Mouse (Mus musculus): Measurements from ENCODE around the gene Cnn1. TPM values are rescaled to one million over a fixed set of nuclear protein-coding genes. Genes with fewer than 3 reads are reported as not detected.

The Cnn1 gene
- polyA plus RNA-seq, 2 experiments, result 0.09 to 0.17 TPM

DNA sequence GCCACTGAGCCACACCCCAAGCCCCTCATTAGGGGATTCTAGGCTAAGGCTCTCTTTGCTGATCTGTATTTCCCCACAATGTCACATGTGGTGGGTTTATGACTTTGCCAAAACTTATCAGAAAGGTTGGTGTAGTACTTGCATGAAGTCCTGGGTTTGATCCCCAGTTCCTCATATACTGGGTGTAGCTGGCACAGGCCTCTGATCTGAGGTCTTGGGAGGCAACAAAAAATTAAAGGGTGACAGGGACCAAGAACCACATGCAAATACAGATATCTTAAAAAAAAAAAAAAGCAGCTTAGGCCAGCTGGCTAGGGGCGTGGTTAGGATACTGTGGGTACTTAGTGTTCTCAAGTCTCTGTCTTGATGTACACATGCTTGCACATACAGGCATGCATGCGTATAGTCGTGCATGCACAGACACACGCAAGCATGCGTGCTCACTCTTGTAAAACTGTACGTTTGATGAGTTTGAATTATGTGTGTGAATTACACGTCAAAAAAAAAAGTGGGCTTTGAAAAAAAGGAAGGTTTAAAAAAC lies 24.1 kb downstream of the Cnn1 start:
- H3K4me2 ChIP-seq (ENCODE audit: low read depth), result no peak overlapping the region
- 71% methylated on average over 7 of the region's 7 CpGs for WGBS (ENCODE audit: insufficient replicate concordance)
- no peak overlapping the region for H3K9ac ChIP-seq (replicated peaks)
- H3K27ac ChIP-seq, result peak overlapping the region; percentile 80
- H3K9me3 ChIP-seq (ENCODE audit: control insufficient read depth, low read length), result no peaks in the 10 kb centered on the region
- no peaks in the 10 kb centered on the region for H3K27me3 ChIP-seq (ENCODE audit: control insufficient read depth, insufficient read depth, low read length)
- TF ChIP-seq EP300 (IDR thresholded peaks at IDR 0.05; ENCODE audit: low read depth) (peak; percentile 46; the same call in 1 of the 2 replicates), CTCF (IDR thresholded peaks at IDR 0.05; ENCODE audit: low read depth) (no peak)
- DNase-seq (ENCODE audit: low read depth in 3 of 3, low spot score in 3 of 3), result no peak
- H3K4me3 ChIP-seq (ENCODE audit: insufficient read depth in 1 of 2, low read depth in 2 of 2, low read length in 2 of 2), result no peak overlapping the region
- peaks cover 31% of the 10 kb centered on the region for H3K36me3 ChIP-seq (replicated peaks; ENCODE audit: control insufficient read depth, insufficient read depth, low read depth)
- H3K4me1 ChIP-seq (replicated peaks; ENCODE audit: control insufficient read depth in 2 of 2, insufficient read depth in 2 of 2, low read length in 1 of 2), result peaks cover 30 to 36% of the 10 kb centered on the region in 2 experiments
- ATAC-seq (ENCODE audit: insufficient read depth), result peak; percentile 22

DNA sequence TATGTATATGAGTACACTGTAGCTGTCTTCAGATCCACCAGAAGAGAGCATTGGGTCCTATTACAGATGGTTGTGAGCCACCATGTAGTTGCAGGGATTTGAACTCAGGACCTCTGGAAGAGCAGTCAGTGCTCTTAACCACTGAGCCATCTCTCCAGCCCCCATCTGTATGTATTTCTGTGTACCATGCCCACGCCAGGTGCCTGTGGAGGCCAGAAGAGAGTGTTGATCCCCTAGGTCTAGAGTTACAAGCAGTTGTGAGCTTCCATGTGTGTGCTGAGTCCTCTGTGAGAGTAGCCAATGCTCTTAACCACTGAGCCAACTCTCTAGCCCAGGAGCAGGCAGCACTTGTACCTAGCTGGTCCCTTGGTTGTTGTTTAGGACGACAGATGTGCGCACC lies 25.2 kb downstream of the Cnn1 start:
- no peak overlapping the region for H3K9ac ChIP-seq (replicated peaks)
- DNase-seq (ENCODE audit: low read depth in 3 of 3, low spot score in 3 of 3) (no peak), ATAC-seq (ENCODE audit: insufficient read depth) (no peak)
- H3K9me3 ChIP-seq (ENCODE audit: control insufficient read depth, low read length), result no peaks in the 10 kb centered on the region
- no peak overlapping the region for H3K4me3 ChIP-seq (ENCODE audit: insufficient read depth in 1 of 2, low read depth in 2 of 2, low read length in 2 of 2)
- H3K4me2 ChIP-seq (ENCODE audit: low read depth), result no peak overlapping the region
- peaks cover 41% of the 10 kb centered on the region for H3K36me3 ChIP-seq (replicated peaks; ENCODE audit: control insufficient read depth, insufficient read depth, low read depth)
- no peaks in the 10 kb centered on the region for H3K27me3 ChIP-seq (ENCODE audit: control insufficient read depth, insufficient read depth, low read length)
- peak overlapping the region; percentile 12 for H3K27ac ChIP-seq
- H3K4me1 ChIP-seq (replicated peaks; ENCODE audit: control insufficient read depth in 2 of 2, insufficient read depth in 2 of 2, low read length in 1 of 2), result peaks cover 30 to 36% of the 10 kb centered on the region in 2 experiments
- 93% methylated on average over 3 of the region's 3 CpGs for WGBS (ENCODE audit: insufficient replicate concordance)
- TF ChIP-seq EP300 (IDR thresholded peaks at IDR 0.05; ENCODE audit: low read depth), result no peak
- TF ChIP-seq CTCF (IDR thresholded peaks at IDR 0.05; ENCODE audit: low read depth), result no peak

DNA sequence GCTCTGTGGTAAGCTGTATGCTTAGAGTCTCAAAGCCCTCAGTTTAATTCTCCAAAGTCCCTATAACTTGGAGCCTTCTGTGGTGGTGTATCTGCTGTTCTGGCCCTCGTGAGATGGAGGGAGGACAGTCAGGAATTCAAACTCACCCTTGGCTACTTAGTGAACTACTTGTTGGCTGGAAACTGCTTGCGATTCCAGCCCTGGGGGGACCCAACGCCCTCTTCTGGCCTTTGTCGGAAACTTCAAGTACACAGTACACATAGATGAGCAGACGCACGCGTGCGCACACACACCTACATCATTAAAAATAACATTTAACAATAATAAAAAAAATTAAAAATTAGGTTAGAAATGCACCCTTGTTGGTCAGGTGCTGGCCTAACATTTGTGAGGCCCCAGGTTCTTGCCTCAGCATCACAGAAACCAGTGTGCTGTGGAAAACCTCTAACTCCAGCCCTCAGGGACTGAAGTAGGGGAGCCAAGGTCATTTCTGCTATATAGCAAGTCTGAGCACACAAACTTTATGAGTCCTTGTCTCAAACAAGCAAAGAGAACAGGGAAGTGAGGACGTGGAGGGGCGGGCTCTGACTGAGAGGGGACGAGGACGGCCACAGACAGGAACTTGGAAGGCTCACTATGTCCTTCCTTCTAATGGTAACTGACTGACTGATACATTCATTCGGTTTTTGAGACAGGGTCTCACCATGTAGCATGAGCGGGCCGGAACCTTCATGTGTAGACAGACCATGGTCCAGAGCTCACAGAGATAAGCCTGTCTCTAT lies 26.4 kb downstream of the Cnn1 start:
- Histone ChIP-seq H3K4me2 (ENCODE audit: low read depth) (no peak overlapping the region), H3K4me3 (ENCODE audit: insufficient read depth in 1 of 2, low read depth in 2 of 2, low read length in 2 of 2) (no peak overlapping the region), H3K9ac (replicated peaks) (no peak overlapping the region), H3K36me3 (replicated peaks; ENCODE audit: control insufficient read depth, insufficient read depth, low read depth) (peaks cover 54% of the 10 kb centered on the region), H3K9me3 (ENCODE audit: control insufficient read depth, low read length) (no peaks in the 10 kb centered on the region), H3K4me1 (replicated peaks; ENCODE audit: control insufficient read depth in 2 of 2, insufficient read depth in 2 of 2, low read length in 1 of 2) (peaks cover 30 to 31% of the 10 kb centered on the region in 2 experiments), H3K27me3 (ENCODE audit: control insufficient read depth, insufficient read depth, low read length) (no peaks in the 10 kb centered on the region), H3K27ac (peak overlapping the region; percentile 29; the same call in 1 of the 2 replicates)
- WGBS (ENCODE audit: insufficient replicate concordance), result 77% methylated on average over 15 of the region's 15 CpGs
- TF ChIP-seq CTCF (IDR thresholded peaks at IDR 0.05; ENCODE audit: low read depth) (peak; percentile 46), EP300 (IDR thresholded peaks at IDR 0.05; ENCODE audit: low read depth) (no peak)
- ATAC-seq (ENCODE audit: insufficient read depth) (no peak), DNase-seq (ENCODE audit: low read depth in 3 of 3, low spot score in 3 of 3) (no peak)

DNA sequence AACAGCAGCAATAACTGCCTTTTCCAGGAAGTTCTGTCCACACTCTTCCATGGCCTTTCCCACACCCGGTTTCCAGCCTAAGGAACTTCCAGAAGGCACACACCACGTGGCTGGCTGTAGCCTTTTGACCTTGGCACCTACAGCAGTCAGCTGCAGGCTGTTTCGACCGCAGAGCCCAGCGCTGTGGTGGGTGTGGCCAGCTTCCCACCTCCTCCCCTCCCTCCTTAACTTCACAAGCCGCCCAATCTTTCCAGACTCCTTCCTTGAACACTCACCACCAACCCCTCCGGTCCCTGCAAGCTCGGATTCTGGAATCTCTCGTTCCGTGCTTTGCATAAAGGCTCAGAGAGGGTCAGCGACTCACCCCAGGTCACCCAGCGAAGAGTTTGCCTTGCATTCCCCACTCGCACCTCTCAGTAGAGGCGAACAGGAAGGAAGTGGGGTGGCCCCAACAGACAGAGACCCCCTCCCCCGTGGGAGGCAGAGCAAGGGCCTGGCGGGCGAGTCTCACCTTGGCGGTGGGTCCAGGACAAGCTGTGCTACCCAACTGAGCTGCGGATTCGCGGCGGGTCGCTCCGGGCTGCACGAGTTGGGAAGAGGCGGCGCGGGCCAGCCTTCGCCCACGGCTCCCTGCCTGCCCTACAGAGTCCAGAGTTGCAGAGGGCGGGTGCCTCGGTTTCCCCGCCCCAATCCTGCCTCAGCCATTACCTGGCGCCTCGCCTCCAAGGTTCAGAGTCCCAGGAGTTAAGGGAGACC lies 32.4 kb downstream of the Cnn1 start:
- Histone ChIP-seq H3K9ac (replicated peaks) (peak overlapping the region; percentile 64), H3K4me1 (replicated peaks; ENCODE audit: control insufficient read depth in 2 of 2, insufficient read depth in 2 of 2, low read length in 1 of 2) (peaks cover 19 to 31% of the 10 kb centered on the region in 2 experiments), H3K4me3 (ENCODE audit: insufficient read depth in 1 of 2, low read depth in 2 of 2, low read length in 2 of 2) (peak overlapping the region; percentile 58 to 71), H3K4me2 (ENCODE audit: low read depth) (peak overlapping the region; percentile 99), H3K27ac (peak overlapping the region; percentile 43), H3K9me3 (ENCODE audit: control insufficient read depth, low read length) (no peaks in the 10 kb centered on the region), H3K27me3 (ENCODE audit: control insufficient read depth, insufficient read depth, low read length) (no peaks in the 10 kb centered on the region), H3K36me3 (replicated peaks; ENCODE audit: control insufficient read depth, insufficient read depth, low read depth) (peaks cover 54% of the 10 kb centered on the region)
- TF ChIP-seq CTCF (IDR thresholded peaks at IDR 0.05; ENCODE audit: low read depth) (no peak), EP300 (IDR thresholded peaks at IDR 0.05; ENCODE audit: low read depth) (no peak)
- DNase-seq (ENCODE audit: low read depth in 3 of 3, low spot score in 3 of 3), result no peak
- under 1% methylated on average over 35 of the region's 35 CpGs for WGBS (ENCODE audit: insufficient replicate concordance)
- peak; percentile 54 for ATAC-seq (ENCODE audit: insufficient read depth)

DNA sequence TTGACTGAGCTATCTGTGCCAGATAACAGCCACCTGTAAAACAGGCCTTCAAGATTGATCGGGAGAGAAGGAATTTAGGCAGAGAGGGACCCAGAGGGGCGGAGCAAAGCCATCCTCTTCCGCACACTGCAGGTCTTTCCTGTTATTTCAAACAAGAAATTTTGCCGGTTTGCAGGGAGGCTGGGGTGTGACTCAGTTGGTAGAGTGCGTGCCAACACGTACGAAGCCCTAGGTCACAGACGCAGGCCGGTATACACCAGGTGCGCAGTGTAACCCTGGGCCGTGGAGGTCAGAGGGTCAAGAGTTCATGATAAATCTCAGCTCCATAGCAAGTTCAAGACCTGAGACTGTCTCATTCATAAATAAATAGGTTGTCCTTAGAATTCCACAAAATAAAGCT lies 33.2 kb downstream of the Cnn1 start:
- no peak for DNase-seq (ENCODE audit: low read depth in 3 of 3, low spot score in 3 of 3)
- H3K36me3 ChIP-seq (replicated peaks; ENCODE audit: control insufficient read depth, insufficient read depth, low read depth), result peaks cover 46% of the 10 kb centered on the region

More for the DNA sequence above, 33.2 kb downstream of the Cnn1 start:
- 60% methylated on average over 11 of the region's 11 CpGs for WGBS (ENCODE audit: insufficient replicate concordance)
- H3K4me3 ChIP-seq (ENCODE audit: insufficient read depth in 1 of 2, low read depth in 2 of 2, low read length in 2 of 2), result peak overlapping the region; percentile 58 to 71
- no peaks in the 10 kb centered on the region for H3K27me3 ChIP-seq (ENCODE audit: control insufficient read depth, insufficient read depth, low read length)
- H3K4me1 ChIP-seq (replicated peaks; ENCODE audit: control insufficient read depth in 2 of 2, insufficient read depth in 2 of 2, low read length in 1 of 2), result peaks cover 27 to 38% of the 10 kb centered on the region in 2 experiments
- no peaks in the 10 kb centered on the region for H3K9me3 ChIP-seq (ENCODE audit: control insufficient read depth, low read length)
- ATAC-seq (ENCODE audit: insufficient read depth), result no peak
- H3K27ac ChIP-seq, result no peak overlapping the region; the same call in 1 of the 2 replicates
- TF ChIP-seq EP300 (IDR thresholded peaks at IDR 0.05; ENCODE audit: low read depth), result no peak
- no peak for TF ChIP-seq CTCF (IDR thresholded peaks at IDR 0.05; ENCODE audit: low read depth)
- H3K4me2 ChIP-seq (ENCODE audit: low read depth), result peak overlapping the region; percentile 99
- peak overlapping the region; percentile 64 for H3K9ac ChIP-seq (replicated peaks)
